Mouse (Mus musculus) neutrophil, adult 59 days (primary cell): ENCODE results near the gene Pqbp1. TPM values are rescaled to one million over a fixed set of nuclear protein-coding genes. Genes with fewer than 3 reads are reported as not detected.

Experiments used
- total RNA-seq, 2 experiments: library from RNA; stranded (reverse); gene quantifications; 1 replicate in 1 of 2; 2 replicates in 1 of 2; pipeline ENCODE4 v1.2.4; 2023

Gene Pqbp1
- 10 to 100 TPM; 37.7 to 43.9 TPM for total RNA-seq

GRCm38 (mm10) chrX:7898880-7899874 is at the start of gene Pqbp1, which contains the start of gene Timm17b:
Gene Pqbp1, minus strand, starts transcription at chrX:7899269.
Gene Timm17b, plus strand, starts transcription at chrX:7899357.

GRCm38 (mm10) chrX:7947108-7947899 is 48.2 kb upstream of the Pqbp1 start, which contains the start of gene Hdac6:
Gene Hdac6, minus strand, starts transcription at chrX:7947889.

GRCm38 (mm10) chrX:7928270-7928790 is 29.3 kb upstream of the Pqbp1 start, which contains the start of gene Eras:
Gene Eras, minus strand, starts transcription at chrX:7928607.

DNA sequence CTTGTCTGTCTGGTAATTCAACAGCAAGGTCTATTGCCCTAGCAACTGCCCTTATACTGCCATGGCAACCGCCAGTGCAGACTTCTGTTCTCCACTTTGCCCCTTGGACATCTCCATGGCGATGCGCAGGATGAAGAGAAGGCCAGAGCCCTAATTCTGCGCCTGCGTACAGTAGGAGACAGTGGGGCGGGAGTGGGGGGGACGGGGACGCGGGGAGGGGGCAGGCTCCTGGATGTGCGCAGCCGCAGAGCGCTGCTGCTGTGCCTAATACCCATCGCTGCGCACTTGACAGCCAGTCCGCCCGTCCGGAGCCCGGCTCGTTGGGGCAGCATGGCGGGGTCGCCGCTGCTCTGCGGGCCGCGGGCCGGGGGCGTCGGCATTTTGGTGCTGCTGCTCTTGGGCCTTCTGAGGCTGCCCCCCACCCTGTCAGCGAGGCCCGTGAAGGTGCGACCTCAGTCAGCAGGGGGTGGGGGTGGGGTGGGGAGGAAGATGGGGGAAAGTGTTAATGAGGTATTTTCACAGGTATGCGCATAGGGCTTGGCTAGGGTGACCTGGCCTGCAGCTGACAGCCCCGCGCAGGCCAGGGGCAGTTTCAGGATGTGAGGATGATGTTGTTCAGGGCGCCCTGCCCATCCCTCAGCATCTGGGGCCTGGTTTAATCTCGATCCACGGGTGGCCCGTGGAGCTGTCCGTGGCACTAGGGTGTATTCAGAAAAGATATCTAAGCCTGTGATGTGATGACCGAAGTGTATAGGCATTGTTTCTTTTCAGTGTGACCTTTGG is 20.7 kb upstream of the Pqbp1 start, which contains the start of gene Pcsk1n:
Gene Pcsk1n, plus strand, starts transcription at position 222 of the 783 bp plus-strand sequence.

GRCm38 (mm10) chrX:7909242-7909641 is 10.2 kb upstream of the Pqbp1 start, which contains the start of gene Gm10490:
Gene Gm10490, plus strand, starts transcription at chrX:7909542.

GRCm38 (mm10) chrX:7907735-7908134 is 8.7 kb upstream of the Pqbp1 start, which contains the start of gene Gm10491:
Gene Gm10491, minus strand, starts transcription at chrX:7907835.

GRCm38 (mm10) chrX:7883841-7884567 is 15.1 kb downstream of the Pqbp1 start, which contains the start of gene Slc35a2:
Gene Slc35a2, plus strand, starts transcription at chrX:7884028.

GRCm38 (mm10) chrX:7878007-7878419 is 21.1 kb downstream of the Pqbp1 start, which contains the start of gene Pim2:
Gene Pim2, plus strand, starts transcription at chrX:7878262.

Other genes starting within 250 kb of the Pqbp1 start
- gene Prickle3, start 242.0 kb downstream of the Pqbp1 start, total RNA-seq = 10 to 100 TPM; 39.8 to 50.1 TPM
- 100 to 1,000 TPM; 469 to 499 TPM for gene Plp2, start 227.9 kb downstream of the Pqbp1 start, total RNA-seq
- under 1 TPM; 0.27 to 0.35 TPM for gene Magix, start 218.0 kb downstream of the Pqbp1 start, total RNA-seq
- 10 to 100 TPM; 30.3 to 38.9 TPM for gene Gpkow, start 202.1 kb downstream of the Pqbp1 start, total RNA-seq
- 10 to 100 TPM; 46.7 to 57.0 TPM for gene Wdr45, start 184.9 kb downstream of the Pqbp1 start, total RNA-seq
- gene Gm45208, start 177.0 kb downstream of the Pqbp1 start, total RNA-seq = not detected
- 1 to 10 TPM; 3.8 to 5.6 TPM for gene Praf2, start 170.8 kb downstream of the Pqbp1 start, total RNA-seq
- under 1 TPM in 1 of 2 experiments, not detected in 1; 0.18 TPM for gene Ccdc120, start 148.4 kb downstream of the Pqbp1 start, total RNA-seq
- gene Tfe3, start 136.7 kb downstream of the Pqbp1 start, total RNA-seq = 10 to 100 TPM; 63.8 to 76.2 TPM
- 100 to 1,000 TPM; 135 to 144 TPM for gene Gripap1, start 109.5 kb downstream of the Pqbp1 start, total RNA-seq
- gene Kcnd1, start 77.0 kb downstream of the Pqbp1 start, total RNA-seq = 1 to 10 TPM; 1.3 to 5.8 TPM
- 100 to 1,000 TPM; 115 to 130 TPM for gene Otud5, start 57.9 kb downstream of the Pqbp1 start, total RNA-seq
- 1 to 10 TPM; 4.4 to 5.6 TPM for gene Pim2, start 21.0 kb downstream of the Pqbp1 start, total RNA-seq
- gene Slc35a2, start 15.2 kb downstream of the Pqbp1 start, total RNA-seq = 10 to 100 TPM; 15.6 to 23.7 TPM
- 10 to 100 TPM; 48.6 to 57.2 TPM for gene Timm17b, start 88 bp upstream of the Pqbp1 start, total RNA-seq
- gene Gm10491, start 8.6 kb upstream of the Pqbp1 start, total RNA-seq = not detected
- not detected for gene Gm10490, start 10.3 kb upstream of the Pqbp1 start, total RNA-seq
- gene Pcsk1n, start 20.6 kb upstream of the Pqbp1 start, total RNA-seq = not detected
- not detected for gene Eras, start 29.3 kb upstream of the Pqbp1 start, total RNA-seq
- gene Hdac6, start 48.6 kb upstream of the Pqbp1 start, total RNA-seq = 10 to 100 TPM in 1 of 2 experiments, 1 to 10 TPM in 1; 8.4 to 10.1 TPM
- 10 to 100 TPM in 1 of 2 experiments, 1 to 10 TPM in 1; 4.3 to 12.0 TPM for gene Gata1, start 78.8 kb upstream of the Pqbp1 start, total RNA-seq
- not detected for gene Glod5, start 119.2 kb upstream of the Pqbp1 start, total RNA-seq
- 10 to 100 TPM; 30.6 to 35.0 TPM for gene Suv39h1, start 175.5 kb upstream of the Pqbp1 start, total RNA-seq
- 100 to 1,000 TPM; 161 to 164 TPM for gene Was, start 191.2 kb upstream of the Pqbp1 start, total RNA-seq
- 10 to 100 TPM; 34.0 to 39.2 TPM for gene Wdr13, start 233.6 kb upstream of the Pqbp1 start, total RNA-seq
- gene Rbm3, start 246.6 kb upstream of the Pqbp1 start, total RNA-seq = 100 to 1,000 TPM; 325 to 356 TPM